Mouse (Mus musculus) heart, adult 18-20 months (tissue): ENCODE measurements around the gene 4632433K11Rik. TPM values are rescaled to one million over a fixed set of nuclear protein-coding genes. Genes with fewer than 3 reads are reported as not detected.
"Not testable (repeated sequence)": the region's sequence is repeated elsewhere in the genome, so short reads cannot be mapped to it uniquely, and the experiment has no call there.

Experiments
- DNase-seq, 2 experiments: peaks; one replicate each; pipeline ENCODE4 v3.0.0; 2021 to 2022; ENCODE audit warnings: mixed read lengths in 1 of 2
- total RNA-seq, 2 experiments: library from RNA; stranded (reverse); gene quantifications; 2 replicates each; pipeline ENCODE4 v1.2.3; 2021

The 4632433K11Rik gene
- total RNA-seq, 2 experiments from 2014 or later: not detected

GRCm38 (mm10) chr7:5056651-5057263 lies 22.8 kb downstream of the 4632433K11Rik start:
- no peak for DNase-seq

- DNase-seq: no peak
Observed at GRCm38 (mm10) chr7:5057381-5057780, 23.5 kb downstream of the 4632433K11Rik start.

GRCm38 (mm10) chr7:5057804-5058203 lies 23.9 kb downstream of the 4632433K11Rik start:
- no peak for DNase-seq

GRCm38 (mm10) chr7:5058631-5059030 lies 24.7 kb downstream of the 4632433K11Rik start:
- no peak for DNase-seq

- peak in 1 of 2 experiments; percentile 41 for DNase-seq
Observed at GRCm38 (mm10) chr7:5059421-5059820, 25.5 kb downstream of the 4632433K11Rik start.

- DNase-seq: peak; percentile 85
Observed at GRCm38 (mm10) chr7:5060239-5060731, 26.4 kb downstream of the 4632433K11Rik start.

GRCm38 (mm10) chr7:5060944-5061773 lies 27.2 kb downstream of the 4632433K11Rik start:
- peak; percentile 98 to 100 for DNase-seq

- DNase-seq: peak; percentile 94 to 95
Observed at GRCm38 (mm10) chr7:5061774-5062359, 27.9 kb downstream of the 4632433K11Rik start, which contains the start of gene U2af2. U2af2 (plus strand) TSS chr7:5062143.

- DNase-seq: peak; percentile 77 to 82
Observed at GRCm38 (mm10) chr7:5062360-5063001, 28.6 kb downstream of the 4632433K11Rik start.

- no peak for DNase-seq
Observed at GRCm38 (mm10) chr7:5064886-5065285, 31.0 kb downstream of the 4632433K11Rik start.

- DNase-seq: no peak
Observed at GRCm38 (mm10) chr7:5073586-5073985, 39.7 kb downstream of the 4632433K11Rik start.

GRCm38 (mm10) chr7:5074984-5075383 lies 41.1 kb downstream of the 4632433K11Rik start:
- DNase-seq: no peak

GRCm38 (mm10) chr7:5076931-5077330 lies 43.0 kb downstream of the 4632433K11Rik start:
- DNase-seq: no peak

- not testable (repeated sequence) for DNase-seq
Observed at GRCm38 (mm10) chr7:5079365-5080009, 45.6 kb downstream of the 4632433K11Rik start.

GRCm38 (mm10) chr7:5080010-5080751 lies 46.3 kb downstream of the 4632433K11Rik start, which contains the start of gene Epn1:
Epn1 (plus strand) TSS chr7:5080235.
- peak; percentile 96 to 98 for DNase-seq

GRCm38 (mm10) chr7:5080815-5081214 lies 46.9 kb downstream of the 4632433K11Rik start:
- DNase-seq: no peak

GRCm38 (mm10) chr7:5081241-5081640 lies 47.3 kb downstream of the 4632433K11Rik start:
- DNase-seq: no peak

- DNase-seq: no peak
Observed at GRCm38 (mm10) chr7:5081939-5082338, 48.0 kb downstream of the 4632433K11Rik start.

GRCm38 (mm10) chr7:5083325-5084105 lies 49.6 kb downstream of the 4632433K11Rik start:
- DNase-seq: peak in 1 of 2 experiments; percentile 43
